Mouse (Mus musculus): ENCODE data around the gene Vmn2r1. TPM values are rescaled to one million over a fixed set of nuclear protein-coding genes. Genes with fewer than 3 reads are reported as not detected.

Vmn2r1 gene
- polyA plus RNA-seq, 1 experiment, result 0.01 TPM

Other genes starting within 250 kb of the Vmn2r1 start
- 0.15 and 0.18 TPM in 2 replicates for gene Plch1, start 182.1 kb upstream of the Vmn2r1 start, polyA plus RNA-seq (2012; rRNA removed)
- gene E130311K13Rik, start 152.1 kb upstream of the Vmn2r1 start, polyA plus RNA-seq (2012; rRNA removed), result 1.7 and 2.3 TPM in 2 replicates
- gene Slc33a1, start 116.8 kb upstream of the Vmn2r1 start, polyA plus RNA-seq (2012; rRNA removed), result 17.1 and 17.9 TPM in 2 replicates
- 4.2 and 4.6 TPM in 2 replicates for gene Gmps, start 105.4 kb upstream of the Vmn2r1 start, polyA plus RNA-seq (2012; rRNA removed)
- not detected in 2 replicates for gene Vmn2r2, start 60.4 kb downstream of the Vmn2r1 start, polyA plus RNA-seq (2012; rRNA removed)
- not detected in 2 replicates for gene Vmn2r3, start 208.2 kb downstream of the Vmn2r1 start, polyA plus RNA-seq (2012; rRNA removed)

All from thymus, adult 2 months (tissue).